Comparison of ENCODE assay signal across 8 mouse cellular contexts in genomic region chr1:69686741-69687075, GRCm38 (mm10). TPM values are rescaled to one million over a fixed set of nuclear protein-coding genes. Genes with fewer than 3 reads are reported as not detected.
DNase-seq lines count a peak whose midpoint lies in the region; ATAC-seq and TF ChIP-seq lines count a peak whose summit lies in the region.

No protein-coding gene starts in this region.

- H3K4me1 ChIP-seq in heart, adult 2 months (ENCODE audit: control insufficient read depth, insufficient read depth, low read length) = peaks cover 2% of the 10 kb centered on the region
- H3K4me1 ChIP-seq in thymus, adult 2 months (replicated peaks; ENCODE audit: control insufficient read depth, insufficient read depth, low read length) = 0 out of 2 replicates have a peak, but pooled peaks cover 2% of the 10 kb centered on the region
- H3K4me1 ChIP-seq in liver, embryonic 12.5 days = peaks cover 33% of the 10 kb centered on the region

- TF ChIP-seq CTCF in heart, adult 2 months (IDR thresholded peaks at IDR 0.05) = no peak
- no peak for TF ChIP-seq CTCF in thymus, adult 2 months (IDR thresholded peaks at IDR 0.05; ENCODE audit: borderline replicate concordance, control insufficient read depth, extremely low read depth, insufficient read depth, low read length, poor library complexity)

- DNase-seq in heart, adult 2 months = no peak
- DNase-seq in heart, adult 18-20 months = no peak
- DNase-seq in thymus, adult 2 months = no peak
- DNase-seq in thymus, postnatal 10 days (ENCODE audit: low spot score in 2 of 2) = no peak
- DNase-seq in c-Kit-positive CD71-positive TER-119-positive erythroid progenitor cells, embryonic 14.5 days (ENCODE audit: low spot score) = no peak
- DNase-seq in cerebellum, postnatal 36 days = no peak

- TF ChIP-seq POLR2A in heart, adult 2 months (IDR thresholded peaks at IDR 0.05; ENCODE audit: insufficient read depth, low read depth, low read length) = no peak
- no peak for TF ChIP-seq POLR2A in thymus, adult 2 months (IDR thresholded peaks at IDR 0.05; ENCODE audit: control insufficient read depth, extremely low read depth, insufficient read depth, low read length, poor library complexity)

- intact Hi-C loops in heart, adult 2 months (cut with DNase I) = loop anchor here (5.0 kb wide), 1 partner anchor 444 kb away; no protein-coding TSS in a partner anchor

- H3K9ac ChIP-seq in heart, adult 2 months (ENCODE audit: low read depth, low read length) = peak overlapping the region; percentile 75
- H3K9ac ChIP-seq in liver, embryonic 12.5 days = peak overlapping the region; percentile 76

- no peaks in the 10 kb centered on the region for H3K27me3 ChIP-seq in heart, adult 2 months (ENCODE audit: control insufficient read depth, insufficient read depth, low read length)
- H3K27me3 ChIP-seq in thymus, adult 2 months (ENCODE audit: control insufficient read depth, insufficient read depth, low read length) = no peaks in the 10 kb centered on the region
- H3K27me3 ChIP-seq in liver, embryonic 12.5 days (replicated peaks) = no peaks in the 10 kb centered on the region

- no peak for TF ChIP-seq EP300 in heart, adult 2 months (IDR thresholded peaks at IDR 0.05; ENCODE audit: insufficient read depth, low read depth, low read length)

- peak overlapping the region; percentile 74 for H3K4me3 ChIP-seq in heart, adult 2 months
- H3K4me3 ChIP-seq in thymus, adult 2 months (ENCODE audit: control insufficient read depth, insufficient read depth, low read length) = peak overlapping the region; percentile 45
- H3K4me3 ChIP-seq in liver, embryonic 12.5 days = peak overlapping the region; percentile 80

- no peaks in the 10 kb centered on the region for H3K9me3 ChIP-seq in liver, embryonic 12.5 days (replicated peaks)

- no peaks in the 10 kb centered on the region for H3K36me3 ChIP-seq in heart, adult 2 months (ENCODE audit: control insufficient read depth, insufficient read depth, low read length)
- no peaks in the 10 kb centered on the region for H3K36me3 ChIP-seq in thymus, adult 2 months (ENCODE audit: control insufficient read depth, insufficient read depth, low read length)
- H3K36me3 ChIP-seq in liver, embryonic 12.5 days = no peaks in the 10 kb centered on the region

- H3K4me2 ChIP-seq in liver, embryonic 12.5 days = peak overlapping the region; percentile 96

- H3K27ac ChIP-seq in heart, adult 2 months = peak overlapping the region; percentile 62
- peak overlapping the region; percentile 46; the same call in 1 of the 2 replicates for H3K27ac ChIP-seq in thymus, adult 2 months (ENCODE audit: control insufficient read depth, insufficient read depth, low read length)
- H3K27ac ChIP-seq in liver, embryonic 12.5 days = 0 out of 2 replicates have a peak overlapping the region, but pooled peaks have one; percentile 72

- WGBS in heart, adult 2 months = 1% methylated on average over 6 of the region's 6 CpGs
- 1% methylated on average over 6 of the region's 6 CpGs for WGBS in thymus, adult 2 months
- WGBS in liver, embryonic 12.5 days (ENCODE audit: insufficient replicate concordance) = under 1% methylated on average over 6 of the region's 6 CpGs

- H3K79me2 ChIP-seq in heart, adult 2 months (replicated peaks; ENCODE audit: control insufficient read depth, insufficient read depth, low read length) = no peaks in the 10 kb centered on the region

- no peak for ATAC-seq in liver, embryonic 12.5 days
- ATAC-seq in activated CD4-positive, CD25-positive, alpha-beta regulatory T cell, adult 4 months = no peak

RNA-seq across cellular contexts. Expression of gene Ikzf2, which starts 0.3 kb away (rescaled TPM):
- 1 to 10 TPM; 6.1 to 7.9 TPM for total RNA-seq in heart, adult 2 months (2021)
- 1.8 and 2.5 TPM in 2 replicates for polyA plus RNA-seq in heart, adult 2 months (2012; rRNA removed)
- total RNA-seq in heart, adult 18-20 months (2021) = 1 to 10 TPM; 6.3 to 6.8 TPM
- 13.6 and 17.8 TPM in 2 replicates for polyA plus RNA-seq in thymus, adult 2 months (2012; rRNA removed)
- polyA plus RNA-seq in liver, embryonic 12.5 days (2016; fragmentation: Nextera tagmentation; extraction: Ambion mirVana) = 1.6 and 1.9 TPM in 2 replicates
- polyA plus RNA-seq in activated CD4-positive, CD25-positive, alpha-beta regulatory T cell, adult 4 months (2017; shearing (Covaris generic)) = 100 to 1,000 TPM; 457 to 622 TPM

Comparison
In these comparisons a context has a peak if more than half of its experiments do, and no peak if none do; other contexts are left out.
1. RNA of gene Ikzf2, which starts 0.3 kb away (polyA plus RNA-seq): 457 to 622 TPM in activated CD4-positive, CD25-positive, alpha-beta regulatory T cell, adult 4 months; 13.6 to 17.8 TPM in thymus, adult 2 months, 1.8 to 2.5 TPM in heart, adult 2 months and 1.6 to 1.9 TPM in liver, embryonic 12.5 days; every median in the first group is over 10 times any median in the second.
2. Peak in every context shown above with its lines, with median percentiles within 50 percentile points of each other: H3K27ac ChIP-seq and H3K4me3 ChIP-seq.